Mouse (Mus musculus) lung, adult 10 weeks (tissue): ENCODE results near the gene Ublcp1. TPM values are rescaled to one million over a fixed set of nuclear protein-coding genes. Genes with fewer than 3 reads are reported as not detected.

Experiments used
- polyA plus RNA-seq: library from polyadenylated mRNA; stranded (reverse); fragments of 350-450 nt; fragmentation: Illumina TruSeq; extraction: RNeasy Lipid Tissue Mini Kit (QIAGEN cat#74804); gene quantifications from one replicate; pipeline ENCODE4 v1.2.3, GENCODE M21; 2014; ENCODE audit warnings: low read depth, low replicate concordance; ENCODE audit not compliant: insufficient read depth

Gene Ublcp1
- 37.8 TPM for polyA plus RNA-seq

DNA sequence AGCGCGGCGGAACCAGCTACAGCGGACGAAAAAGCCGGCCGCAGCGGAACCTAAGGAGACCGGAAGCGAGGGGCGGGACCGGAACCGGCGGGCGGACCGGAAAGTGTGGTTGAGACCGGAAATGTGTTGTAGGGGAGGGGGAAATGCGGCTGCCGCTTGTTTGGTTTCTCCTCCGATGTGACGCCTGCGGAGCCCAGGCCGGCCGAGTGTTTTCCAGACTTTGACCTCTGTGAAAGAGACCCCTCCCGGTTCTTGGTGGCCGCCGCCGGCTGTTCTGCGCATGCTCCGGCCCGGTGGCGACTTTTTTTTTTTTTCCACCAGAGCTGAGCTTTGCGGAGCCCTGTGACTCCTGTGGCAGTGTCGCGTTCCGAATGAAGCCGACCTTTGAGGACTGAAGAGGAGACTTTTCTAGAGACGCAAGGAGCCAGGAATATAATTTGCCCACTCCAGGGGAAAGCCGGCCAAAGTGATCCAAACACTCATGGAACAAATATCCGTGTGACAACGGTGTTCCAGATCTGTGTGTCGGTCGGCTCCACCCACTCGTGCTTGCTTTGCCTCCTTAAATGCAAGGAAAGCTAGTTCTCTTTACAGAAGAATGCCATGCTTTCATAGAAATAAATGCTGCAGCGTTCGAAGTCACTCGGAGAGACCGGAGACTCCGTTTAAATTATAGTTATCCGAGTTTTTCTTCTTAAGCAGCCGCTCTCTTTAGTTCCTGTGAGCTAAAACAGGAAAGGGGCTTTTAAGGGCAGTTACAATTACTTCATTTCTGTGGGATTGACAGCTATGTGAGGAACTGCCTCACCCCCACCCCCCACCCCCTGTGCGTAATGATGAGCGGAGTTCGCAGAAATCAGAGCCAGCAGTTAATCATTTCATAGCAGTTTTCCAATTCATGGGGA lies at the start of gene Ublcp1:
Gene Ublcp1, minus strand, starts transcription at position 67 of the 905 bp plus-strand sequence.

DNA sequence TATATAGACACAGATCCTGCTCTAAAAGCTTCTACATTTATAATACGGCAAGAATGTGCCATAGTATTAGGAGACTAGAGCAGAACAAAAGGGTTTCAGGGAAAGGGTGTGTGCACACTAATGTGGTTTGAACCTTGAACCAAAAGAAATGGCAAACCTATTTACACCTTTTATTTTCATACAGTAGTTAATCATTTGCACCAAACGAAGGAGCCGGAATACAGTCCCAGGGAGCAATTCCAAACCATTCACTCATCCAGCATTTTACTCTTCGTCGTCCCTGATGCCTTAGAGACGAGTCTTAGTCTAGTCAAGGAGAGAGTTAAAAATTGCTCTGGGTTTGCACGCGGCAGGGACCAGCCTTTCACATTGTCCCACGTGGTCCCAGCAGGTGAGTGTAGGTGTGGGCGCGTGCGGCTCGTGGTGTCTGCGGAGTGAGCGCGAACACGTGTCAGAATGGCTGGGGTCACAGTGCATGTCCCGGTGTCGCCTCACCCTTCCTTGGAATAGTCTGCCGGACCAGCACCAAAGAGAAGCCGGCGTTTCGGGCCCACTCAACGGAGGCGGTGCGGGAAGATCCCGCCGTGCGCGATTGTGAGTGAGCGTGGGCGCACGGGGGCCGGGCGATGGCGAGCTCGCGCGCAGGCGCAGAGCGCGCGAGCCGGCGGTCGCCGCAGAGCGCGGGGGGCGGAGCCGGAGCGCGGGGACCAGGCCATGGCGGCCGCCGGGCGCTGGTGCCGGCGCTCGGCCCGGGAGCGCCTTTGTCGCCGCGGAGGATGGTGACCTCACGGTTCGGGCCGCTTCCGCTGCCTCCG lies 48.2 kb upstream of the Ublcp1 start, which contains the start of gene Rnf145:
Gene Rnf145, plus strand, starts transcription at position 684 of the 815 bp plus-strand sequence.

Other genes with a start within 250 kb of the Ublcp1 start
- 0.29 TPM for gene Il12b, start 70.4 kb downstream of the Ublcp1 start, polyA plus RNA-seq
- gene Rnf145, start 48.5 kb upstream of the Ublcp1 start, polyA plus RNA-seq = 38.1 TPM
- 2.9 TPM for gene Ebf1, start 146.8 kb upstream of the Ublcp1 start, polyA plus RNA-seq